Mouse (Mus musculus): Measurements from ENCODE around the gene Lrrc52. TPM values are rescaled to one million over a fixed set of nuclear protein-coding genes. Genes with fewer than 3 reads are reported as not detected.

Gene Lrrc52
- polyA plus RNA-seq (2012; rRNA removed): not detected in 2 replicates

- no peak for TF ChIP-seq CTCF (IDR thresholded peaks at IDR 0.05; ENCODE audit: extremely low read depth, insufficient read depth, low read length)
- no peak for TF ChIP-seq POLR2A (IDR thresholded peaks at IDR 0.05; ENCODE audit: extremely low read depth, insufficient read depth, low read length)
- Histone ChIP-seq H3K4me3 (ENCODE audit: insufficient read depth, low read length) (no peak within 1 kb of the TSS), H3K4me1 (ENCODE audit: control insufficient read depth, insufficient read depth, low read length) (no peaks in the 10 kb centered on the region), H3K27ac (ENCODE audit: insufficient read depth, low read length) (no peak within 1 kb of the TSS)
Observed at GRCm38 (mm10) chr1:167466765-167467426, at the start of gene Lrrc52. Gene Lrrc52 (minus strand): TSS chr1:167466780.

DNA sequence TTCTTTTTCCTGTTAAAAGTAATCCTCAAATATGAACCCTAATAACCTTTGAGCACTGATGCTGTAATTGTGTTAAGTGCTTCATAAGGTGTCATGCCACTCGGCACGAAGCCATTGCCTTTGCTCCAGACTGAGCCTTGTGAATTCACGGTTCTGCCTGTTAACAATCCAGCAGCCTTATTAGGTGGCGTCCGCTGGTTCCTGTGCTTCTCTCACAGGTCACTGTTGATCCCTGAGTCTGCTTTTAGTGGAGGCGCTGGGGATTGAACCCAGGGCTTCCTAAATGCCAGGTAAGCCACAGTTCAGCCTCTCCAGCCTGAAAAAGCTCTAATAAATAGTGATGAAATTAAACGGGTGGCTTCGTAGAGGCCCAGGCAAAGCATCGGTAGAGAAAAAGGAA, 45.0 kb upstream of the Lrrc52 start:
- Histone ChIP-seq H3K4me3 (ENCODE audit: insufficient read depth, low read length) (no peak overlapping the region), H3K4me1 (ENCODE audit: control insufficient read depth, insufficient read depth, low read length) (no peaks in the 10 kb centered on the region), H3K27ac (ENCODE audit: insufficient read depth, low read length) (no peak overlapping the region)
- no peak for TF ChIP-seq POLR2A (IDR thresholded peaks at IDR 0.05; ENCODE audit: extremely low read depth, insufficient read depth, low read length)
- TF ChIP-seq CTCF (IDR thresholded peaks at IDR 0.05; ENCODE audit: extremely low read depth, insufficient read depth, low read length): no peak

DNA sequence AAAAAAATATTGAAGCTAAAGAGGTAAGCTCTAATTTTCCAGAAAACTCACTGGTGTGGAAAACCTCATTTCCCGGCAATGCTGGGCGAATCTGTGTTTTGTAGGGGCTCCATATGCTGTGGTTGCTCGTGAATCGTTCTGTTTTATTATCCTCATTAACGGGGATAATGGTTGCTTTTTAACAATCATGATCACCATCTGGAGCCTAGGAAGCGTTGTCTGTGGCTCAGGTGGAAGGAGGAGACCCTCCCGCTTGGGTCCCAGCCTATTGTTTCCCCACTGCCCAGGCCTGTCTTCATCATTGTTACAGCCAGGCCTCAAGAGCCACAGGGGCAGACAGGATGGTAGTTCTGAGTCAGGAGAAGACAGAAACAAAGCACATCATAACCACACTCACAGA, 39.5 kb upstream of the Lrrc52 start:
- Histone ChIP-seq H3K4me3 (ENCODE audit: insufficient read depth, low read length) (no peak overlapping the region), H3K27ac (ENCODE audit: insufficient read depth, low read length) (no peak overlapping the region), H3K4me1 (ENCODE audit: control insufficient read depth, insufficient read depth, low read length) (no peaks in the 10 kb centered on the region)
- TF ChIP-seq CTCF (IDR thresholded peaks at IDR 0.05; ENCODE audit: extremely low read depth, insufficient read depth, low read length): no peak
- no peak for TF ChIP-seq POLR2A (IDR thresholded peaks at IDR 0.05; ENCODE audit: extremely low read depth, insufficient read depth, low read length)

DNA sequence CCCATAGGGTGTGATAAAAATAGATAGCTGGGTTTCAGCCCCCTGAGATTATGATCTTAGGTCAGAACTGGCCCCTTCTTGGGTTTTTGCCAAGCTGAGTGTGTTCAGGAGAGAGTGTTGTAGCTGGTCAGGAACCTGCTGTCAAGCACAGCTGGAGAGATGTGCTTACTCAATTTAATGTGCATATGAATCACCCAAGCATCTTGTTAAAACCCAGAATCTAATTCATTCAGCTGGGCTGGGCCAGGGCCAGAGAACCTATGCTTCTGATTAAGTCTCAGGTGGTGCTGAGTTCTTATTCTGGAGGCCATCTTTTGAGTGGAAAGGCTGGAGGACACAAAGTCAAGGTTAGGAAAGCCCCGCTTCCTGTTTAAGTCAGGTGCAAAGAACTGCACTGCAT, 38.8 kb upstream of the Lrrc52 start:
- Histone ChIP-seq H3K4me3 (ENCODE audit: insufficient read depth, low read length) (no peak overlapping the region), H3K4me1 (ENCODE audit: control insufficient read depth, insufficient read depth, low read length) (no peaks in the 10 kb centered on the region), H3K27ac (ENCODE audit: insufficient read depth, low read length) (no peak overlapping the region)
- TF ChIP-seq POLR2A (IDR thresholded peaks at IDR 0.05; ENCODE audit: extremely low read depth, insufficient read depth, low read length) (no peak), CTCF (IDR thresholded peaks at IDR 0.05; ENCODE audit: extremely low read depth, insufficient read depth, low read length) (no peak)

DNA sequence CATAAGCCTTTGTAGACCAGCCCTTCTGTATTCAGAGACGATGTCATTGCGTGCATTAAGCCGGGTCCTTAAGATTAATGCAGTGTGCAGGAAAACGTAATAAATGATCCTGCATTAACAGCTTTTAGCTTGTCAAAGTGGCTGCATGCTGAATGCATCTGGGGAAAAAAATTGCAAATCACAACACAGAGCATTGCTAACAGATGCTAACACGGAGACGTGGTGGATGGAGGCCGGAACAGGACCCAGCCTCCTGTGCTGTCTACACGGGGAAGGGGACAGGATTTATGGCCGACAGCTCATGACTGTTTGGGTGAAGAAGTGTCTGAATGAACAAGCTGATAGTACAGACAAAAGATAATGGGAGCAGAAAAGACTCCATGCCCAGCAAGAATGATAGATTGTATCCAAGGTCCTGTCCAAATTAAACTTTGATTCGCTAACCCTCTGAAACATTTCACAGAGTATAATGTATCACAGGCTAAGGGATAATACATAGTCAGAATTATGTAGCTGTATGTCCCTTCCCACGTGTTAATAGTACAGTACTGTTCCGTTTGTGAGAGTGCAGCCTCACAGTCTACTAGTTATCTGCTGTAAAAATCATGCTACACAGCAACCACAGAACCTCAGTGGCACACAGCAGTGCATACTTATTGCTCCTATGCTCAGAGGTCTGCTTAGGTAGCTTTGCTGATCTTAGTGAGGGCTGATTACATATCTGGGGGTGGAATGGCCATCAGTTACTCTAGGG, 32.7 kb upstream of the Lrrc52 start:
- no peaks in the 10 kb centered on the region; the same call in 1 of the 2 replicates for H3K4me1 ChIP-seq (ENCODE audit: control insufficient read depth, insufficient read depth, low read length)
- no peak overlapping the region for H3K4me3 ChIP-seq (ENCODE audit: insufficient read depth, low read length)
- H3K27ac ChIP-seq (ENCODE audit: insufficient read depth, low read length): no peak overlapping the region
- no peak for TF ChIP-seq POLR2A (IDR thresholded peaks at IDR 0.05; ENCODE audit: extremely low read depth, insufficient read depth, low read length)
- TF ChIP-seq CTCF (IDR thresholded peaks at IDR 0.05; ENCODE audit: extremely low read depth, insufficient read depth, low read length): no peak

DNA sequence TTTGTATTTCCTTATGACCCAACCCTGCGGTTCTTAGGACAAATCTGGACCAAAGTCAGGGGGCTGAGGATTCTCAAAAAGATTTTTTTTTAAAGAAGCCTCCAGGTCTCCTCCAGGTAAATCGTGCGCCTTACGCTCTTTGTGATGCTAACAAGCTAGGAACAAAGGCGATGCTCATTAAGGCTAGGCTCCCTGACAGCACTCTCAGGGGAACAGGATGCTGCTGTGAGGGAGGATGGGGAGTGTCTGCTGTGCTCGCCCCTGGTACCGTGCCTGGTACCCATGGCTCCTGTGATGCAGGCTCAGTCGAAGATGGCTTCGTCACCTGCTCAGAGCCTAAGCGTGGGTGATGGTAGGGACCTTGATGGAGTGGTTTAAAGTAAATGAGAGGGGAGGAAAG, 31.4 kb upstream of the Lrrc52 start:
- no peak for TF ChIP-seq CTCF (IDR thresholded peaks at IDR 0.05; ENCODE audit: extremely low read depth, insufficient read depth, low read length)
- no peak for TF ChIP-seq POLR2A (IDR thresholded peaks at IDR 0.05; ENCODE audit: extremely low read depth, insufficient read depth, low read length)
- no peaks in the 10 kb centered on the region; the same call in 1 of the 2 replicates for H3K4me1 ChIP-seq (ENCODE audit: control insufficient read depth, insufficient read depth, low read length)
- H3K27ac ChIP-seq (ENCODE audit: insufficient read depth, low read length): no peak overlapping the region
- H3K4me3 ChIP-seq (ENCODE audit: insufficient read depth, low read length): no peak overlapping the region

- Histone ChIP-seq H3K4me3 (ENCODE audit: insufficient read depth, low read length) (no peak overlapping the region), H3K4me1 (ENCODE audit: control insufficient read depth, insufficient read depth, low read length) (no peaks in the 10 kb centered on the region; the same call in 1 of the 2 replicates), H3K27ac (ENCODE audit: insufficient read depth, low read length) (no peak overlapping the region)
- TF ChIP-seq POLR2A (IDR thresholded peaks at IDR 0.05; ENCODE audit: extremely low read depth, insufficient read depth, low read length): no peak
- TF ChIP-seq CTCF (IDR thresholded peaks at IDR 0.05; ENCODE audit: extremely low read depth, insufficient read depth, low read length): no peak
Observed at GRCm38 (mm10) chr1:167497560-167497959, 31.0 kb upstream of the Lrrc52 start.

DNA sequence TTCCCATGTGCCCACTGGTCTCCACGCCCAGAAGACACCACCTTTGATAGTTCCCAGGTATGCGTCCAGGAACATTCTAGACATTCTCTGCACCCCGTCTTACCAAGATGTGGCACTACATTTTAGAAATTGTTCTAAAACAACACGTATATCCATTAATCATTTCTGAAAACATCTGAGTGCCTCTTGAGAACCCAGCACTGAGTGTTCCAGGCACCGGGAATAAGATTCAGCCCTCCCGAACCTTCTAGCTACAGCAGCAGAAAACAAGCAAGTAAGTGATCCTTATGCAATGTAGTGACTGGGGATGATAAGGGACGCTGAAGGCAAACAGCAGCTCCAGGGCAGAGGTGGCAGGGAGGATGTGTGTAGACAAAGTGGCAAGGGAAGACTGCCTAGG, 24.9 kb upstream of the Lrrc52 start:
- Histone ChIP-seq H3K27ac (ENCODE audit: insufficient read depth, low read length) (no peak overlapping the region), H3K4me3 (ENCODE audit: insufficient read depth, low read length) (no peak overlapping the region), H3K4me1 (ENCODE audit: control insufficient read depth, insufficient read depth, low read length) (no peaks in the 10 kb centered on the region)
- TF ChIP-seq CTCF (IDR thresholded peaks at IDR 0.05; ENCODE audit: extremely low read depth, insufficient read depth, low read length): no peak
- no peak for TF ChIP-seq POLR2A (IDR thresholded peaks at IDR 0.05; ENCODE audit: extremely low read depth, insufficient read depth, low read length)

DNA sequence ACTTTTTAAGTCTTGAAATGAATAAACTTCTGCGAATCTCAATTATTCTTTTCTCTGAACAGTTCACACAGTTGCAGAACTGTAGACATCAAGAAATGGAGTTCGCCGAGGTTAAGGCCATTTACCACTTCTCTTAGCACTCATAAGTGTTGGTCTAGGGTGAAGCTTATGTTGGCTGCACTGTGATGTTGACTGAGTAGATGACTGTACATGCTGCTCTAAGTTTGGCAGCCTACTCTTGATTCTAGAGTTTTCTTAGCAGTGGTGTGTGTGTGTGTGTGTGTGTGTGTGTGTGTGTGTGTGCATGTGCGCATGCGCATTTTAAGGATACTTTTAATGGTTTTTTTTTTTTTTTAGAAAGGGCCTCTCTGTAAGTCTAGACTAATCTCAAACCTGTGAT, 21.4 kb upstream of the Lrrc52 start:
- H3K4me3 ChIP-seq (ENCODE audit: insufficient read depth, low read length): no peak overlapping the region
- H3K4me1 ChIP-seq (ENCODE audit: control insufficient read depth, insufficient read depth, low read length): no peaks in the 10 kb centered on the region
- TF ChIP-seq CTCF (IDR thresholded peaks at IDR 0.05; ENCODE audit: extremely low read depth, insufficient read depth, low read length) (no peak), POLR2A (IDR thresholded peaks at IDR 0.05; ENCODE audit: extremely low read depth, insufficient read depth, low read length) (no peak)

More for the DNA sequence above, 21.4 kb upstream of the Lrrc52 start:
- no peak overlapping the region for H3K27ac ChIP-seq (ENCODE audit: insufficient read depth, low read length)

All from cortical plate, adult 2 months (tissue).